Comparison of ENCODE assay signal across 8 mouse cellular contexts in the genomic region with DNA sequence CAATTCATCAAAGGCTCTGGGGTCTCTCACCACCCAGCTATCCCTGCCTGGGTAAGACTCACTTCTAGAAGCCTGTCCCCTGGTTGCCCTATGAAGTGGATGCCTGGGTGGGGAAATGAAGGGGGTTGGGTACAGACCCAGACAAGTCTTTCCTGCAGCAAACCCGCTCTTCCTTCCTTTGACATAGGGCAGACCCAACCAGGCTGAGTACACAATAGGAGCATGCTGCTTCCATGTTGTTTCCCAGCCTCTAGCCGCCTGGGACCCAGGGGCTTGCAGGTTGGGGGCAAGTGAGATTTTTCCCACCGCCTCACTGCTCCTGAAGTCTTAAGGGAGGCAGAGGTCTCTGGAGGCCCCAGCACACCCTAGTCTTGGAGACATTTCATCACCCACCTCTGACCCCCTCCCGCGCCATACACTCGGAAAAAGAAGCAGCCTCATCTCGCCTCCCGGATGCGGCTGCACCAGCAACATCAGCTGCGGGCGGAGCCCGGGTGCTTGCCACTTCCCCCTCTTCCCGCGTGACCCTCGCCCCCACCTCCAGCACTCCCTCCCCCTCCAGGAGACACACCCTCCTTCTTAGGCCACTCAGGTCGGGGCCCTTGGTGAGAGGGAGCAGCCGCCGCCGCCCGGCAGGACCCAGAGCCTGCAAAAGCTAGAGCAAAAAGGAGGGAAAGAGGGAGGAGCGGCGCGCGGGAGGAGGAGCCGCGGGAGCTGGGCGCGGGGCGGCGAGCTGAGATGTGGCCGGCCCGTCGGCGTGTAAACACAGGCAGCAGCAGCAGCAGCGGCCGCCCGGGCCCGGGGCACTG. TPM values are rescaled to one million over a fixed set of nuclear protein-coding genes. Genes with fewer than 3 reads are reported as not detected.
DNase-seq lines count a peak whose midpoint lies in the region; ATAC-seq and TF ChIP-seq lines count a peak whose summit lies in the region.

Dock11 (plus strand) TSS at position 746 of the 809 bp plus-strand sequence.

- H3K9ac ChIP-seq in hindbrain, embryonic 16.5 days (ENCODE audit: low read depth, low read length), result peak within 1 kb of the TSS; percentile 72

- no peak for TF ChIP-seq CTCF in gastrocnemius, adult 2 months (IDR thresholded peaks at IDR 0.05)

- no peaks in the 10 kb centered on the region for H3K36me3 ChIP-seq in hindbrain, embryonic 16.5 days (ENCODE audit: control insufficient read depth, insufficient read depth, low read length)

- no peaks in the 10 kb centered on the region for H3K27me3 ChIP-seq in hindbrain, embryonic 16.5 days (replicated peaks; ENCODE audit: control insufficient read depth, insufficient read depth, low read length)

- H3K4me2 ChIP-seq in hindbrain, embryonic 16.5 days (ENCODE audit: low read length), result peak within 1 kb of the TSS; percentile 55

- 12% methylated on average over 25 of the region's 38 CpGs for WGBS in hindbrain, embryonic 16.5 days

- peaks cover 2% of the 10 kb centered on the region; the same call in 1 of the 2 replicates for H3K4me1 ChIP-seq in hindbrain, embryonic 16.5 days (ENCODE audit: control insufficient read depth, insufficient read depth, low read depth, low read length)

- intact Hi-C loops in gastrocnemius, adult 2 months (cut with DNase I), result no loop called here

- ATAC-seq in common myeloid progenitor, adult 5-6 weeks (replicated peaks; ENCODE audit: low read depth, poor library complexity, severe bottlenecking), result peak; percentile 94
- ATAC-seq in hindbrain, embryonic 16.5 days, result peak; percentile 82
- peak; percentile 95 for ATAC-seq in megakaryocyte, adult 5-6 weeks (ENCODE audit: poor library complexity, severe bottlenecking)

- peak; percentile 91 for DNase-seq in ZHBTc4 (ENCODE audit: low read depth, low spot score)
- peak; percentile 78 for DNase-seq in gastrocnemius, adult 2 months
- peak; percentile 8 to 25 for DNase-seq in left cerebral cortex, adult 9 months (ENCODE audit: low spot score in 2 of 2)
- peak; percentile 28 for DNase-seq in right cerebral cortex, adult 18-20 months
- peak; percentile 54 for DNase-seq in urinary bladder, postnatal 14 days (ENCODE audit: low spot score)

- H3K9me3 ChIP-seq in hindbrain, embryonic 16.5 days (ENCODE audit: control insufficient read depth, low read length), result no peaks in the 10 kb centered on the region

- peak within 1 kb of the TSS; percentile 79 for H3K27ac ChIP-seq in gastrocnemius, adult 2 months
- peak within 1 kb of the TSS; percentile 80 for H3K27ac ChIP-seq in hindbrain, embryonic 16.5 days (ENCODE audit: low read depth, low read length)

- H3K4me3 ChIP-seq in gastrocnemius, adult 2 months, result peak within 1 kb of the TSS; percentile 72
- peak within 1 kb of the TSS; percentile 58 for H3K4me3 ChIP-seq in hindbrain, embryonic 16.5 days (ENCODE audit: low read length)

RNA-seq across cellular contexts. Expression of gene Dock11, which starts in this region (rescaled TPM):
- 151 and 155 TPM in 2 replicates for total RNA-seq in common myeloid progenitor, adult 5-6 weeks (2017)
- total RNA-seq in gastrocnemius, adult 2 months (2021), result 1 to 10 TPM; 2.3 to 4.7 TPM
- 9.9 and 12.8 TPM in 2 replicates for polyA plus RNA-seq in hindbrain, embryonic 16.5 days (2015; fragmentation: Nextera tagmentation; extraction: Ambion mirVana)
- total RNA-seq in megakaryocyte, adult 5-6 weeks (2015), result 161 and 164 TPM in 2 replicates
- 155 and 169 TPM in 2 replicates for total RNA-seq in megakaryocyte, adult 5-6 weeks (2017)

Comparison
In these comparisons a context has a peak if more than half of its experiments do, and no peak if none do; other contexts are left out.
1. Peak in every context shown above with its lines: DNase-seq, ATAC-seq, H3K4me3 ChIP-seq and H3K27ac ChIP-seq.
2. RNA of gene Dock11 (total RNA-seq): 155 to 169 TPM in megakaryocyte, adult 5-6 weeks and 151 to 155 TPM in common myeloid progenitor, adult 5-6 weeks; 2.3 to 4.7 TPM in gastrocnemius, adult 2 months; every median in the first group is over 10 times any median in the second.
3. DNase-seq: peak in every context shown above with its lines; median percentile 91 in ZHBTc4; 78 in gastrocnemius, adult 2 months; 54 in urinary bladder, postnatal 14 days; 28 in right cerebral cortex, adult 18-20 months; 16 in left cerebral cortex, adult 9 months.